Mouse (Mus musculus): Measurements from ENCODE around the gene Cdh12. TPM values are rescaled to one million over a fixed set of nuclear protein-coding genes. Genes with fewer than 3 reads are reported as not detected.
A peak's percentile ranks its signal among the peaks of the same experiment; 100 is the strongest.

Cdh12 gene
- total and polyA plus RNA-seq, 3 experiments: not detected

- H3K9ac ChIP-seq (ENCODE audit: control insufficient read depth, low read depth, low read length, poor library complexity, severe bottlenecking): peak overlapping the region; percentile 46
- TF ChIP-seq ELF1 (IDR thresholded peaks at IDR 0.05; ENCODE audit: low read depth, low read length) (0 out of 2 replicates have a peak, but pooled peaks have one; percentile 24), RCOR1 (IDR thresholded peaks at IDR 0.05; ENCODE audit: low read depth, low read length) (no peak), HCFC1 (IDR thresholded peaks at IDR 0.05; ENCODE audit: low read depth, low read length) (no peak), GATA1 (IDR thresholded peaks at IDR 0.05; ENCODE audit: low read depth, low read length) (no peak), ZC3H11A (IDR thresholded peaks at IDR 0.05; ENCODE audit: low read depth, low read length) (peak; percentile 65), TCF12 (IDR thresholded peaks at IDR 0.05; ENCODE audit: low read depth, low read length) (no peak), CTCF (IDR thresholded peaks at IDR 0.05 in 2 of 3, conservative IDR thresholded peaks at IDR 0.05 in 1 of 3; ENCODE audit: control insufficient read depth in 1 of 3, insufficient read depth in 1 of 3, low read depth in 2 of 3, low read length in 3 of 3, poor library complexity in 1 of 3, severe bottlenecking in 1 of 3) (peak in 2 of 3 experiments; percentile 44 to 58; a peak in 4 of 6 replicates), MAZ (IDR thresholded peaks at IDR 0.05; ENCODE audit: low read depth, low read length) (peak; percentile 60; the same call in 1 of the 2 replicates), SMC3 (IDR thresholded peaks at IDR 0.05; ENCODE audit: low read depth, low read length) (peak; percentile 65), TAL1 (IDR thresholded peaks at IDR 0.05; ENCODE audit: low read length) (no peak), USF1 (IDR thresholded peaks at IDR 0.05; ENCODE audit: low read depth, low read length) (no peak), MAFK (IDR thresholded peaks at IDR 0.05; ENCODE audit: borderline replicate concordance, low read depth, low read length) (no peak), ZNF384 (IDR thresholded peaks at IDR 0.05; ENCODE audit: low read depth, low read length) (peak; percentile 94), JUND (IDR thresholded peaks at IDR 0.05; ENCODE audit: low read depth, low read length) (no peak), KAT2A (conservative IDR thresholded peaks at IDR 0.05; ENCODE audit: low read depth, low read length) (no peak), POLR2A (IDR thresholded peaks at IDR 0.05; ENCODE audit: control insufficient read depth in 1 of 2, insufficient read depth in 1 of 2, low read depth in 1 of 2, low read length in 2 of 2, poor library complexity in 1 of 2) (no peak), RAD21 (IDR thresholded peaks at IDR 0.05; ENCODE audit: low read depth, low read length) (peak; percentile 63)
- H3K4me3 ChIP-seq (ENCODE audit: control insufficient read depth in 1 of 2, insufficient read depth in 1 of 2, low read depth in 2 of 2, low read length in 2 of 2): peak overlapping the region; percentile 55 to 70
- DNase-seq (ENCODE audit: low read depth, low spot score): peak; percentile 53
- no peak overlapping the region for H3K27ac ChIP-seq (ENCODE audit: control insufficient read depth, low read depth, low read length)
- no peaks in the 10 kb centered on the region for H3K79me2 ChIP-seq (ENCODE audit: control insufficient read depth, insufficient read depth, low read length, poor library complexity)
- H3K4me1 ChIP-seq (ENCODE audit: control insufficient read depth in 1 of 2, insufficient read depth in 2 of 2, low read length in 2 of 2): peaks cover 0 to 4% of the 10 kb centered on the region in 2 experiments; a peak in 1 of 4 replicates
- H3K36me3 ChIP-seq (ENCODE audit: control insufficient read depth in 1 of 2, insufficient read depth in 2 of 2, low read length in 2 of 2): no peaks in the 10 kb centered on the region
- H3K9me3 ChIP-seq (replicated peaks; ENCODE audit: insufficient read depth, low read length): no peaks in the 10 kb centered on the region
- H3K27me3 ChIP-seq (ENCODE audit: control insufficient read depth in 1 of 2, insufficient read depth in 2 of 2, low read length in 2 of 2): no peaks in the 10 kb centered on the region
These were observed 660.2 kb downstream of the Cdh12 start for GRCm38 (mm10) chr15:21109009-21109841.

GRCm38 (mm10) chr15:21109889-21110500 lies 660.9 kb downstream of the Cdh12 start:
- H3K9me3 ChIP-seq (replicated peaks; ENCODE audit: insufficient read depth, low read length): no peaks in the 10 kb centered on the region
- peaks cover 0 to 4% of the 10 kb centered on the region in 2 experiments; a peak in 1 of 4 replicates for H3K4me1 ChIP-seq (ENCODE audit: control insufficient read depth in 1 of 2, insufficient read depth in 2 of 2, low read length in 2 of 2)
- H3K4me3 ChIP-seq (ENCODE audit: control insufficient read depth in 1 of 2, insufficient read depth in 1 of 2, low read depth in 2 of 2, low read length in 2 of 2): no peak overlapping the region
- no peaks in the 10 kb centered on the region for H3K27me3 ChIP-seq (ENCODE audit: control insufficient read depth in 1 of 2, insufficient read depth in 2 of 2, low read length in 2 of 2)
- no peak overlapping the region for H3K27ac ChIP-seq (ENCODE audit: control insufficient read depth, low read depth, low read length)
- H3K79me2 ChIP-seq (ENCODE audit: control insufficient read depth, insufficient read depth, low read length, poor library complexity): no peaks in the 10 kb centered on the region
- no peak overlapping the region for H3K9ac ChIP-seq (ENCODE audit: control insufficient read depth, low read depth, low read length, poor library complexity, severe bottlenecking)
- TF ChIP-seq HCFC1 (IDR thresholded peaks at IDR 0.05; ENCODE audit: low read depth, low read length) (no peak), GATA1 (IDR thresholded peaks at IDR 0.05; ENCODE audit: low read depth, low read length) (no peak), TBP (IDR thresholded peaks at IDR 0.05; ENCODE audit: low read depth, low read length) (no peak), POLR2A (IDR thresholded peaks at IDR 0.05; ENCODE audit: control insufficient read depth in 1 of 2, insufficient read depth in 1 of 2, low read depth in 1 of 2, low read length in 2 of 2, poor library complexity in 1 of 2) (no peak), USF2 (IDR thresholded peaks at IDR 0.05; ENCODE audit: borderline replicate concordance in 1 of 2, insufficient read depth in 1 of 2, low read depth in 1 of 2, low read length in 2 of 2) (no peak), JUND (IDR thresholded peaks at IDR 0.05; ENCODE audit: low read depth, low read length) (no peak), EP300 (IDR thresholded peaks at IDR 0.05; ENCODE audit: low read depth in 1 of 2, low read length in 2 of 2) (no peak), CHD1 (IDR thresholded peaks at IDR 0.05; ENCODE audit: low read depth, low read length) (no peak), MAZ (IDR thresholded peaks at IDR 0.05; ENCODE audit: low read depth, low read length) (no peak), SIN3A (IDR thresholded peaks at IDR 0.05; ENCODE audit: low read length) (no peak)
- DNase-seq (ENCODE audit: low read depth, low spot score): no peak
- H3K36me3 ChIP-seq (ENCODE audit: control insufficient read depth in 1 of 2, insufficient read depth in 2 of 2, low read length in 2 of 2): no peaks in the 10 kb centered on the region

Data from MEL (cell line).